Mouse (Mus musculus): ENCODE data around the gene Foxred1. TPM values are rescaled to one million over a fixed set of nuclear protein-coding genes. Genes with fewer than 3 reads are reported as not detected.
A peak's percentile ranks its signal among the peaks of the same experiment; 100 is the strongest.

The Foxred1 gene
- total and polyA plus RNA-seq, 2 experiments, result 28.9 to 31.8 TPM

- no peak for TF ChIP-seq POLR2A (IDR thresholded peaks at IDR 0.05; ENCODE audit: extremely low read depth, insufficient read depth, low read length)
- TF ChIP-seq CTCF (IDR thresholded peaks at IDR 0.05; ENCODE audit: low read depth, low read length), result no peak
- peaks cover 9% of the 10 kb centered on the region; the same call in 1 of the 2 replicates for H3K4me1 ChIP-seq (ENCODE audit: control insufficient read depth, insufficient read depth, low read length)
- H3K9ac ChIP-seq (ENCODE audit: low read depth, low read length), result peak overlapping the region; percentile 95
- H3K4me3 ChIP-seq (ENCODE audit: insufficient read depth, low read depth, low read length), result peak overlapping the region; percentile 90
- peak; percentile 82 for DNase-seq (ENCODE audit: extremely low read depth, low read depth, low spot score)
- H3K36me3 ChIP-seq (ENCODE audit: control insufficient read depth, insufficient read depth, low read length), result peaks cover 64% of the 10 kb centered on the region
- 19% methylated on average over 26 of the region's 26 CpGs for WGBS
- H3K79me2 ChIP-seq (ENCODE audit: control insufficient read depth, insufficient read depth, low read length), result peaks cover 5% of the 10 kb centered on the region; the same call in 1 of the 2 replicates
- H3K27me3 ChIP-seq (ENCODE audit: control insufficient read depth, insufficient read depth, low read length), result no peaks in the 10 kb centered on the region
- peak overlapping the region; percentile 93 for H3K27ac ChIP-seq (replicated peaks; ENCODE audit: insufficient read depth, low read depth, low read length)
Observed at GRCm38 (mm10) chr9:35211573-35212511, 987 bp upstream of the Foxred1 start.

- peaks cover 44% of the 10 kb centered on the region for H3K36me3 ChIP-seq (ENCODE audit: control insufficient read depth, insufficient read depth, low read length)
- no peaks in the 10 kb centered on the region for H3K27me3 ChIP-seq (ENCODE audit: control insufficient read depth, insufficient read depth, low read length)
- H3K4me1 ChIP-seq (ENCODE audit: control insufficient read depth, insufficient read depth, low read length), result peaks cover 5% of the 10 kb centered on the region; the same call in 1 of the 2 replicates
- no peak overlapping the region for H3K4me3 ChIP-seq (ENCODE audit: insufficient read depth, low read depth, low read length)
- DNase-seq (ENCODE audit: extremely low read depth, low read depth, low spot score), result no peak
- WGBS, result 93% methylated on average over 2 of the region's 2 CpGs
- H3K27ac ChIP-seq (replicated peaks; ENCODE audit: insufficient read depth, low read depth, low read length), result no peak overlapping the region
- TF ChIP-seq POLR2A (IDR thresholded peaks at IDR 0.05; ENCODE audit: extremely low read depth, insufficient read depth, low read length) (no peak), CTCF (IDR thresholded peaks at IDR 0.05; ENCODE audit: low read depth, low read length) (no peak)
- no peaks in the 10 kb centered on the region for H3K79me2 ChIP-seq (ENCODE audit: control insufficient read depth, insufficient read depth, low read length)
- no peak overlapping the region for H3K9ac ChIP-seq (ENCODE audit: low read depth, low read length)
Observed at GRCm38 (mm10) chr9:35204421-35204820, 6.4 kb downstream of the Foxred1 start.

- Histone ChIP-seq H3K4me3 (ENCODE audit: insufficient read depth, low read depth, low read length) (no peak overlapping the region), H3K9ac (ENCODE audit: low read depth, low read length) (no peak overlapping the region), H3K79me2 (ENCODE audit: control insufficient read depth, insufficient read depth, low read length) (no peaks in the 10 kb centered on the region), H3K27ac (replicated peaks; ENCODE audit: insufficient read depth, low read depth, low read length) (no peak overlapping the region), H3K4me1 (ENCODE audit: control insufficient read depth, insufficient read depth, low read length) (peaks cover 8% of the 10 kb centered on the region; the same call in 1 of the 2 replicates), H3K27me3 (ENCODE audit: control insufficient read depth, insufficient read depth, low read length) (no peaks in the 10 kb centered on the region), H3K36me3 (ENCODE audit: control insufficient read depth, insufficient read depth, low read length) (peaks cover 38% of the 10 kb centered on the region)
- WGBS, result 56% methylated on average over 3 of the region's 3 CpGs
- TF ChIP-seq POLR2A (IDR thresholded peaks at IDR 0.05; ENCODE audit: extremely low read depth, insufficient read depth, low read length) (no peak), CTCF (IDR thresholded peaks at IDR 0.05; ENCODE audit: low read depth, low read length) (no peak)
- no peak for DNase-seq (ENCODE audit: extremely low read depth, low read depth, low spot score)
Observed at GRCm38 (mm10) chr9:35203536-35203935, 7.3 kb downstream of the Foxred1 start.

GRCm38 (mm10) chr9:35200529-35201060, 10.3 kb downstream of the Foxred1 start:
- H3K4me1 ChIP-seq (ENCODE audit: control insufficient read depth, insufficient read depth, low read length), result peaks cover 13% of the 10 kb centered on the region
- TF ChIP-seq CTCF (IDR thresholded peaks at IDR 0.05; ENCODE audit: low read depth, low read length) (no peak), POLR2A (IDR thresholded peaks at IDR 0.05; ENCODE audit: extremely low read depth, insufficient read depth, low read length) (no peak)
- peaks cover 4% of the 10 kb centered on the region; the same call in 1 of the 2 replicates for H3K79me2 ChIP-seq (ENCODE audit: control insufficient read depth, insufficient read depth, low read length)
- H3K27me3 ChIP-seq (ENCODE audit: control insufficient read depth, insufficient read depth, low read length), result no peaks in the 10 kb centered on the region
- peaks cover 10% of the 10 kb centered on the region; the same call in 1 of the 2 replicates for H3K36me3 ChIP-seq (ENCODE audit: control insufficient read depth, insufficient read depth, low read length)
- H3K27ac ChIP-seq (replicated peaks; ENCODE audit: insufficient read depth, low read depth, low read length), result no peak overlapping the region
- 68% methylated on average over 9 of the region's 9 CpGs for WGBS
- DNase-seq (ENCODE audit: extremely low read depth, low read depth, low spot score), result no peak
- H3K9ac ChIP-seq (ENCODE audit: low read depth, low read length), result no peak overlapping the region
- H3K4me3 ChIP-seq (ENCODE audit: insufficient read depth, low read depth, low read length), result no peak overlapping the region

- H3K9ac ChIP-seq (ENCODE audit: low read depth, low read length), result peak within 1 kb of the TSS; percentile 86
- H3K27ac ChIP-seq (replicated peaks; ENCODE audit: insufficient read depth, low read depth, low read length), result peak within 1 kb of the TSS; percentile 81
- H3K4me3 ChIP-seq (ENCODE audit: insufficient read depth, low read depth, low read length), result peak within 1 kb of the TSS; percentile 71
- H3K79me2 ChIP-seq (ENCODE audit: control insufficient read depth, insufficient read depth, low read length), result peaks cover 4% of the 10 kb centered on the region; the same call in 1 of the 2 replicates
- no peaks in the 10 kb centered on the region for H3K27me3 ChIP-seq (ENCODE audit: control insufficient read depth, insufficient read depth, low read length)
- DNase-seq (ENCODE audit: extremely low read depth, low read depth, low spot score), result peak; percentile 75
- peaks cover 13% of the 10 kb centered on the region for H3K4me1 ChIP-seq (ENCODE audit: control insufficient read depth, insufficient read depth, low read length)
- under 1% methylated on average over 44 of the region's 44 CpGs for WGBS
- peaks cover 5% of the 10 kb centered on the region; the same call in 1 of the 2 replicates for H3K36me3 ChIP-seq (ENCODE audit: control insufficient read depth, insufficient read depth, low read length)
- peak; percentile 42; the same call in 1 of the 2 replicates for TF ChIP-seq POLR2A (IDR thresholded peaks at IDR 0.05; ENCODE audit: extremely low read depth, insufficient read depth, low read length)
- TF ChIP-seq CTCF (IDR thresholded peaks at IDR 0.05; ENCODE audit: low read depth, low read length), result peak; percentile 86
Observed at GRCm38 (mm10) chr9:35199772-35200471, 10.9 kb downstream of the Foxred1 start, which contains the start of the genes Srpr and Tirap. Srpr (plus strand) TSS chr9:35200175. Tirap (minus strand) TSS chr9:35200291.

All from liver, adult 2 months (tissue).